Mouse (Mus musculus) liver, embryonic 13.5 days (tissue): ENCODE results near the gene Gm26558. TPM values are rescaled to one million over a fixed set of nuclear protein-coding genes. Genes with fewer than 3 reads are reported as not detected.

ENCODE experiments used
- ATAC-seq: fragments of 200-750 bp; cut with Nextera tagmentation; 2 replicates; pipeline ENCODE4 v1.8.0; 2017; ENCODE audit warnings: low read depth, mild to moderate bottlenecking, moderate number of reproducible peaks, moderate library complexity
- DNase-seq: peaks from one replicate; pipeline ENCODE4 v3.0.0; 2022
- H3K27ac ChIP-seq: fragments of 300-500 bp; sonication (generic); 2 replicates; pipeline ENCODE4 v1.5.1; 2015; ENCODE audit warnings: moderate library complexity, mild to moderate bottlenecking, inconsistent platforms
- H3K27me3 ChIP-seq: fragments of 300-500 bp; sonication (generic); 2 replicates; pipeline ENCODE4 v1.6.1; 2015; ENCODE audit warnings: mild to moderate bottlenecking, inconsistent platforms
- H3K36me3 ChIP-seq: fragments of 300-500 bp; sonication (generic); 2 replicates; pipeline ENCODE4 v1.6.1; 2015; ENCODE audit warnings: mild to moderate bottlenecking, inconsistent platforms
- H3K4me1 ChIP-seq: fragments of 300-500 bp; sonication (generic); replicated peaks from 2 replicates; pipeline ENCODE4 v1.6.1; 2015; ENCODE audit warnings: inconsistent platforms
- H3K4me2 ChIP-seq: fragments of 300-500 bp; sonication (generic); 2 replicates; pipeline ENCODE4 v1.6.1; 2015; ENCODE audit warnings: inconsistent platforms, mild to moderate bottlenecking, moderate library complexity
- H3K4me3 ChIP-seq: fragments of 300-500 bp; sonication (generic); replicated peaks from 2 replicates; pipeline ENCODE4 v1.5.1; 2015; ENCODE audit warnings: mild to moderate bottlenecking, inconsistent platforms
- H3K9ac ChIP-seq: fragments of 300-500 bp; sonication (generic); 2 replicates; pipeline ENCODE4 v1.6.1; 2015; ENCODE audit warnings: mild to moderate bottlenecking, inconsistent platforms
- H3K9me3 ChIP-seq: fragments of 300-500 bp; sonication (generic); replicated peaks from 2 replicates; pipeline ENCODE4 v1.6.1; 2016; ENCODE audit warnings: inconsistent platforms
- WGBS: fragments of 180-500 bp; shearing (Covaris S2); methylation state at CpG from one replicate; pipeline ENCODE4 v1.1.7; 2015; ENCODE audit not compliant: insufficient replicate concordance; 5-methylcytosine and 5-hydroxymethylcytosine counted together
- polyA plus RNA-seq: library from polyadenylated mRNA; unstranded; fragments of >200 nt; fragmentation: Nextera tagmentation; extraction: Ambion mirVana; gene quantifications from 2 replicates; pipeline ENCODE4 v1.2.1, GENCODE M21; 2015

Gm26558 gene
- polyA plus RNA-seq, 1 experiment from 2014 or later, result 0.54 TPM

- no peak for ATAC-seq
- DNase-seq, result no peak
- no peak overlapping the region for H3K4me2 ChIP-seq
- no peaks in the 10 kb centered on the region for H3K27me3 ChIP-seq
- no peak overlapping the region for H3K27ac ChIP-seq
- WGBS, result 33% methylated on average over 4 of the region's 4 CpGs
- H3K36me3 ChIP-seq, result no peaks in the 10 kb centered on the region
- no peaks in the 10 kb centered on the region for H3K4me1 ChIP-seq
- H3K9me3 ChIP-seq, result 0 out of 2 replicates have a peak, but pooled peaks cover 2% of the 10 kb centered on the region
- H3K4me3 ChIP-seq, result no peak overlapping the region
- H3K9ac ChIP-seq, result no peak overlapping the region
Measured at GRCm38 (mm10) chr2:70622244-70622643, 39.7 kb downstream of the Gm26558 start.

- no peaks in the 10 kb centered on the region for H3K27me3 ChIP-seq
- H3K9me3 ChIP-seq, result no peaks in the 10 kb centered on the region
- H3K36me3 ChIP-seq, result no peaks in the 10 kb centered on the region
- no peak overlapping the region for H3K9ac ChIP-seq
- H3K27ac ChIP-seq, result no peak overlapping the region
- H3K4me3 ChIP-seq, result no peak overlapping the region
- WGBS, result 21% methylated on average over 6 of the region's 6 CpGs
- H3K4me1 ChIP-seq, result no peaks in the 10 kb centered on the region
- DNase-seq (peak; percentile 6), ATAC-seq (no peak)
- no peak overlapping the region for H3K4me2 ChIP-seq
Measured at GRCm38 (mm10) chr2:70620225-70620624, 41.7 kb downstream of the Gm26558 start.

GRCm38 (mm10) chr2:70619232-70619835 lies 42.6 kb downstream of the Gm26558 start:
- H3K27me3 ChIP-seq, result no peaks in the 10 kb centered on the region
- no peaks in the 10 kb centered on the region for H3K9me3 ChIP-seq
- H3K4me2 ChIP-seq, result no peak overlapping the region
- no peaks in the 10 kb centered on the region for H3K4me1 ChIP-seq
- 82% methylated on average over 6 of the region's 6 CpGs for WGBS
- H3K36me3 ChIP-seq, result no peaks in the 10 kb centered on the region
- DNase-seq (no peak), ATAC-seq (no peak)
- no peak overlapping the region for H3K27ac ChIP-seq
- H3K4me3 ChIP-seq, result no peak overlapping the region
- no peak overlapping the region for H3K9ac ChIP-seq

- no peak overlapping the region for H3K4me3 ChIP-seq
- no peak for DNase-seq
Measured at GRCm38 (mm10) chr2:70616617-70617016, 45.3 kb downstream of the Gm26558 start.

GRCm38 (mm10) chr2:70616076-70616475 lies 45.8 kb downstream of the Gm26558 start:
- DNase-seq, result no peak
- WGBS, result 71% methylated on average over 2 of the region's 2 CpGs

More at GRCm38 (mm10) chr2:70616617-70617016, 45.3 kb downstream of the Gm26558 start:
- no peak for ATAC-seq
- H3K4me1 ChIP-seq, result no peaks in the 10 kb centered on the region
- H3K9me3 ChIP-seq, result no peaks in the 10 kb centered on the region
- no peaks in the 10 kb centered on the region for H3K27me3 ChIP-seq
- no peak overlapping the region for H3K4me2 ChIP-seq
- 54% methylated on average over 3 of the region's 3 CpGs for WGBS
- no peak overlapping the region for H3K27ac ChIP-seq
- H3K9ac ChIP-seq, result no peak overlapping the region
- no peaks in the 10 kb centered on the region for H3K36me3 ChIP-seq

GRCm38 (mm10) chr2:70614745-70615351 lies 47.1 kb downstream of the Gm26558 start:
- Histone ChIP-seq H3K9me3 (no peaks in the 10 kb centered on the region), H3K36me3 (no peaks in the 10 kb centered on the region), H3K9ac (no peak overlapping the region), H3K27me3 (no peaks in the 10 kb centered on the region), H3K4me1 (no peaks in the 10 kb centered on the region), H3K4me3 (no peak overlapping the region), H3K27ac (no peak overlapping the region), H3K4me2 (no peak overlapping the region)
- DNase-seq (no peak), ATAC-seq (no peak)
- WGBS, result 59% methylated on average over 7 of the region's 7 CpGs

More at GRCm38 (mm10) chr2:70616076-70616475, 45.8 kb downstream of the Gm26558 start:
- Histone ChIP-seq H3K9me3 (no peaks in the 10 kb centered on the region), H3K4me2 (no peak overlapping the region), H3K4me1 (no peaks in the 10 kb centered on the region), H3K36me3 (no peaks in the 10 kb centered on the region), H3K27me3 (no peaks in the 10 kb centered on the region), H3K9ac (no peak overlapping the region), H3K4me3 (no peak overlapping the region), H3K27ac (no peak overlapping the region)
- no peak for ATAC-seq

Other genes starting within 250 kb of the Gm26558 start
- 0.48 TPM in 2 replicates for gene Sp5, start 187.2 kb downstream of the Gm26558 start, polyA plus RNA-seq
- gene Erich2, start 153.3 kb downstream of the Gm26558 start, polyA plus RNA-seq, result not detected in 2 replicates
- gene Gad1, start 109.0 kb downstream of the Gm26558 start, polyA plus RNA-seq, result 0.06 and 0.15 TPM in 2 replicates
- gene Gorasp2, start 532 bp downstream of the Gm26558 start, polyA plus RNA-seq, result 62.2 and 72.2 TPM in 2 replicates
- gene Tlk1, start 163.6 kb upstream of the Gm26558 start, polyA plus RNA-seq, result 28.1 and 29.5 TPM in 2 replicates